Mouse (Mus musculus) midbrain, embryonic 12.5 days (tissue): Measurements from ENCODE around the gene Gm15013. TPM values are rescaled to one million over a fixed set of nuclear protein-coding genes. Genes with fewer than 3 reads are reported as not detected.

Experiments
- polyA plus RNA-seq: library from polyadenylated mRNA; unstranded; fragments of >200 nt; fragmentation: Nextera tagmentation; extraction: Ambion mirVana; gene quantifications from 2 replicates; pipeline ENCODE4 v1.2.1, GENCODE M21; 2016

The Gm15013 gene
- polyA plus RNA-seq, 1 experiment from 2014 or later: 0.32 TPM

Other genes with a start within 250 kb of the Gm15013 start
- 3.1 and 3.7 TPM in 2 replicates for gene D330045A20Rik, start 234.1 kb downstream of the Gm15013 start, polyA plus RNA-seq
- 1.2 and 1.3 TPM in 2 replicates for gene Rnf128, start 151.2 kb downstream of the Gm15013 start, polyA plus RNA-seq
- gene Tbc1d8b, start 29.5 kb downstream of the Gm15013 start, polyA plus RNA-seq: 1.1 and 1.6 TPM in 2 replicates
- gene Ripply1, start 67.9 kb upstream of the Gm15013 start, polyA plus RNA-seq: 0.38 and 0.39 TPM in 2 replicates
- gene Cldn2, start 86.3 kb upstream of the Gm15013 start, polyA plus RNA-seq: 0.24 and 0.34 TPM in 2 replicates
- 7.6 TPM in 2 replicates for gene Morc4, start 157.2 kb upstream of the Gm15013 start, polyA plus RNA-seq